Mouse (Mus musculus): ENCODE data around the gene Acrv1. TPM values are rescaled to one million over a fixed set of nuclear protein-coding genes. Genes with fewer than 3 reads are reported as not detected.

The Acrv1 gene
- polyA plus RNA-seq, 1 experiment from 2014 or later = not detected

GRCm38 (mm10) chr9:36727034-36727755 lies 34.2 kb downstream of the Acrv1 start, which contains the start of gene Chek1:
Gene Chek1 (minus strand): TSS chr9:36727065.
- Histone ChIP-seq H3K4me2 (ENCODE audit: low read depth, low read length) (peak within 1 kb of the TSS; percentile 68), H3K4me3 (ENCODE audit: low read length) (peak within 1 kb of the TSS; percentile 77), H3K9ac (ENCODE audit: low read length) (peak within 1 kb of the TSS; percentile 79), H3K36me3 (ENCODE audit: control insufficient read depth, insufficient read depth, low read length) (peaks cover 9% of the 10 kb centered on the region), H3K27me3 (ENCODE audit: control insufficient read depth, insufficient read depth, low read depth, low read length) (no peaks in the 10 kb centered on the region), H3K9me3 (ENCODE audit: control insufficient read depth, low read length) (no peaks in the 10 kb centered on the region), H3K4me1 (replicated peaks; ENCODE audit: control insufficient read depth, insufficient read depth, low read length) (peaks cover 9% of the 10 kb centered on the region; the same call in 1 of the 2 replicates), H3K27ac (ENCODE audit: low read length) (peak within 1 kb of the TSS; percentile 92)
- ATAC-seq (ENCODE audit: low read depth) = no peak
- 2% methylated on average over 12 of the region's 12 CpGs for WGBS

Other genes with a start within 250 kb of the Acrv1 start
- gene Gm9513, start 217.6 kb upstream of the Acrv1 start, polyA plus RNA-seq (2015; fragmentation: Nextera tagmentation; extraction: Ambion mirVana) = not detected in 2 replicates
- not detected in 2 replicates for gene Gm5615, start 151.3 kb upstream of the Acrv1 start, polyA plus RNA-seq (2015; fragmentation: Nextera tagmentation; extraction: Ambion mirVana)
- gene Gm17689, start 110.6 kb upstream of the Acrv1 start, polyA plus RNA-seq (2015; fragmentation: Nextera tagmentation; extraction: Ambion mirVana) = not detected in 2 replicates
- gene A630095E13Rik, start 49.8 kb upstream of the Acrv1 start, polyA plus RNA-seq (2015; fragmentation: Nextera tagmentation; extraction: Ambion mirVana) = not detected in 2 replicates
- gene Chek1, start 33.8 kb downstream of the Acrv1 start, polyA plus RNA-seq (2015; fragmentation: Nextera tagmentation; extraction: Ambion mirVana) = 28.8 and 35.3 TPM in 2 replicates
- 255 and 287 TPM in 2 replicates for gene Stt3a, start 74.5 kb downstream of the Acrv1 start, polyA plus RNA-seq (2015; fragmentation: Nextera tagmentation; extraction: Ambion mirVana)
- 98.9 and 101 TPM in 2 replicates for gene Ei24, start 104.2 kb downstream of the Acrv1 start, polyA plus RNA-seq (2015; fragmentation: Nextera tagmentation; extraction: Ambion mirVana)
- gene Fez1, start 128.6 kb downstream of the Acrv1 start, polyA plus RNA-seq (2015; fragmentation: Nextera tagmentation; extraction: Ambion mirVana) = 3.5 and 4.9 TPM in 2 replicates

Data from lung, embryonic 16.5 days (tissue).